Mouse (Mus musculus) forebrain, embryonic 16.5 days (tissue): ENCODE data around the gene Sik3. TPM values are rescaled to one million over a fixed set of nuclear protein-coding genes. Genes with fewer than 3 reads are reported as not detected.
"Not testable (repeated sequence)": the region's sequence is repeated elsewhere in the genome, so short reads cannot be mapped to it uniquely, and the experiment has no call there.

Experiments
- ATAC-seq: fragments of 200-750 bp; cut with Nextera tagmentation; 2 replicates; pipeline ENCODE4 v1.8.0; 2017; ENCODE audit warnings: mild to moderate bottlenecking, moderate library complexity
- H3K27ac ChIP-seq: fragments of 300-500 bp; sonication (generic); 2 replicates; pipeline ENCODE4 v1.5.1; 2014; ENCODE audit warnings: low read length, control low read depth
- H3K27me3 ChIP-seq: fragments of 300-500 bp; sonication (generic); replicated peaks from 2 replicates; pipeline ENCODE4 v1.6.1; 2014; ENCODE audit warnings: low read length; ENCODE audit not compliant: control insufficient read depth, insufficient read depth
- H3K36me3 ChIP-seq: fragments of 300-500 bp; sonication (generic); 2 replicates; pipeline ENCODE4 v1.6.1; 2014; ENCODE audit not compliant: control insufficient read depth, insufficient read depth
- H3K4me1 ChIP-seq: fragments of 300-500 bp; sonication (generic); replicated peaks from 2 replicates; pipeline ENCODE4 v1.6.1; 2014; ENCODE audit warnings: low read length; ENCODE audit not compliant: control insufficient read depth, insufficient read depth
- H3K4me2 ChIP-seq: fragments of 300-500 bp; sonication (generic); 2 replicates; pipeline ENCODE4 v1.6.1; 2014; ENCODE audit warnings: mild to moderate bottlenecking, low read length, control low read depth
- H3K4me3 ChIP-seq: fragments of 300-500 bp; sonication (generic); replicated peaks from 2 replicates; pipeline ENCODE4 v1.5.1; 2014; ENCODE audit warnings: mild to moderate bottlenecking, low read length, control low read depth
- H3K9ac ChIP-seq: fragments of 300-500 bp; sonication (generic); replicated peaks from 2 replicates; pipeline ENCODE4 v1.6.1; 2014; ENCODE audit warnings: low read depth, low read length, control low read depth
- H3K9me3 ChIP-seq: fragments of 300-500 bp; sonication (generic); 2 replicates; pipeline ENCODE4 v1.6.1; 2016; ENCODE audit warnings: low read length; ENCODE audit not compliant: control insufficient read depth
- WGBS: fragments of 180-500 bp; shearing (Covaris S2); extraction: QIAGEN DNeasy Blood & Tissue Kit; methylation state at CpG from one replicate; pipeline ENCODE4 v1.1.7; 2014; 5-methylcytosine and 5-hydroxymethylcytosine counted together
- polyA plus RNA-seq: library from polyadenylated mRNA; unstranded; fragments of >200 nt; fragmentation: Nextera tagmentation; extraction: Ambion mirVana; gene quantifications from 2 replicates; pipeline ENCODE4 v1.2.1, GENCODE M21; 2015

The Sik3 gene
- polyA plus RNA-seq, 1 experiment from 2014 or later = 5.3 TPM

DNA sequence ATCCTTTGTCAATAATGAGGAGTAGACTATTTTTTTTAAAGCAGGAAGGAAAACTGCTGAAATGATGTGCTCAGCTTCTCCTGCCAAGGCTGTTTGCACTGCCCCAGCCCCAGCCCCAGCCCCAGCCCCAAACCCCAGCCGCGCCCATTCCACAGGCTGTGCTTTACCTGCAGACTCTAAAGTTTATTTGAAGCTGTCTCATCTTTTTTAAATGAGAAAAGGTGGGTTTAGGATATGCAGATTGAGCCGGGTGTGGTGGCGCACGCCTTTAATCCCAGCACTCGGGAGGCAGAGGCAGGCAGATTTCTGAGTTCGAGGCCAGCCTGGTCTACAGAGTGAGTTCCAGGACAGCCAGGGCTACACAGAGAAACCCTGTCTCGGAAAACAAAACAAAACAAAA, 143.2 kb downstream of the Sik3 start:
- H3K27me3 ChIP-seq, H3K27ac ChIP-seq, H3K4me2 ChIP-seq, H3K36me3 ChIP-seq, H3K9ac ChIP-seq, ATAC-seq, H3K4me3 ChIP-seq, H3K9me3 ChIP-seq, H3K4me1 ChIP-seq: not testable (repeated sequence)
- 95% methylated on average over 8 of the region's 8 CpGs for WGBS

DNA sequence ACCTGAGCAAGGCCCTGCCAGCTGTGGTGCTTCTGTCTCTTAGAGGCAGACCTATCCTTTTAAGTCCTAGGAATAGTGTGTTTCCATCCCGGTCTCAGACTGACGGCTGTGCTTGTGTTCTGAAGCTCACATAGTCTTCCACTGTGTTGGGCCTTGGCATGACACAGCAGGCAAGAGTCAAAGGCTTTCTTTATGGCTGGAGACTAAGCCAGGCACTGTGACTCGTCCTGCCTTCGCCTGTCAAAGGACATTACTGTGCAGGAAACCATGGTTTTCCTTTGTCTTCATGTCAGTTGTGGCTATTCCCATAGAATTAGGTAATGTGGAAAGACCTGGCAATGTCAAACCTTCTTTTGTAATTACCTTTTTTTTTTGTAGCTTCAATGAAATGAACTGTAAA, 144.1 kb downstream of the Sik3 start:
- H3K27ac ChIP-seq = no peak overlapping the region
- no peaks in the 10 kb centered on the region for H3K36me3 ChIP-seq
- no peaks in the 10 kb centered on the region for H3K4me1 ChIP-seq
- H3K27me3 ChIP-seq = no peaks in the 10 kb centered on the region
- no peak overlapping the region for H3K4me3 ChIP-seq
- ATAC-seq = no peak
- H3K9me3 ChIP-seq = no peaks in the 10 kb centered on the region
- no peak overlapping the region for H3K9ac ChIP-seq
- WGBS = 37% methylated on average over 4 of the region's 4 CpGs
- no peak overlapping the region for H3K4me2 ChIP-seq

DNA sequence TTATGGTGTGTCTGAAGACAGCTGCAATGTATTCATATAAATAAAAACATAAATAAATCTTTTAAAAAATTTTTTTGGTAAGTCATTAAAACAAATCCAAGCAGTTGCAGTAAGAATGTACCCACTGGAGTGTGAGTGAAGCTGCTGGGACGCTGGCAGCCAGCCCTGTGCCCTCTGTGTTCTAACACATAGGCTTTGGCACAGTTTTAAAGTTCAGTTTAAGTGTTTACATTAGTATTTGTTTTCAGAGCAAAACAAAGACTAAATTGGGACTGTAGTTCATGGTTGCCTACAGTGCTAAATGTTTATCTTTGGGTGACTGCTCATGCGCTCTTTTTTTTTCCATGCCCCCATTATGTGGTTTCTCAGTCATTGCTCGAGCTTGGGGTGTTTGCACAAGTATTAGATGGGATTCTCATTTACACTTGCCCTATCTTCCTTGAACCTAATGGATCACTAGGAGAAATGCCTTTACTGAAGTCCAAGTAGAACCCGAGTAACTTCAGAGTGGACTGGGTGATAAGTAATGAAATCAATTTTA, 145.7 kb downstream of the Sik3 start:
- 52% methylated on average over 4 of the region's 4 CpGs for WGBS
- Histone ChIP-seq H3K36me3 (no peaks in the 10 kb centered on the region), H3K9ac (no peak overlapping the region), H3K4me2 (no peak overlapping the region), H3K27ac (no peak overlapping the region), H3K4me1 (no peaks in the 10 kb centered on the region), H3K9me3 (no peaks in the 10 kb centered on the region), H3K27me3 (no peaks in the 10 kb centered on the region), H3K4me3 (no peak overlapping the region)
- ATAC-seq = no peak

- no peaks in the 10 kb centered on the region for H3K9me3 ChIP-seq
- no peak for ATAC-seq
- H3K36me3 ChIP-seq = no peaks in the 10 kb centered on the region
- no peaks in the 10 kb centered on the region for H3K27me3 ChIP-seq
- WGBS = 88% methylated on average over 8 of the region's 8 CpGs
- H3K4me1 ChIP-seq = no peaks in the 10 kb centered on the region
- H3K4me3 ChIP-seq = no peak overlapping the region
- no peak overlapping the region for H3K4me2 ChIP-seq
- H3K9ac ChIP-seq = no peak overlapping the region
- no peak overlapping the region for H3K27ac ChIP-seq
Measured at GRCm38 (mm10) chr9:46163430-46163829, 150.8 kb downstream of the Sik3 start.

- WGBS = 88% methylated on average over 4 of the region's 4 CpGs
Measured at GRCm38 (mm10) chr9:46168802-46169201, 156.2 kb downstream of the Sik3 start.

GRCm38 (mm10) chr9:46172251-46172650, 159.6 kb downstream of the Sik3 start:
- H3K9me3 ChIP-seq = no peaks in the 10 kb centered on the region
- WGBS = 82% methylated on average over 2 of the region's 2 CpGs

More at GRCm38 (mm10) chr9:46168802-46169201, 156.2 kb downstream of the Sik3 start:
- no peaks in the 10 kb centered on the region for H3K36me3 ChIP-seq
- no peak for ATAC-seq
- no peak overlapping the region for H3K4me3 ChIP-seq
- H3K9ac ChIP-seq = no peak overlapping the region
- no peaks in the 10 kb centered on the region for H3K9me3 ChIP-seq
- no peak overlapping the region for H3K4me2 ChIP-seq
- H3K4me1 ChIP-seq = no peaks in the 10 kb centered on the region
- no peak overlapping the region for H3K27ac ChIP-seq
- H3K27me3 ChIP-seq = no peaks in the 10 kb centered on the region

DNA sequence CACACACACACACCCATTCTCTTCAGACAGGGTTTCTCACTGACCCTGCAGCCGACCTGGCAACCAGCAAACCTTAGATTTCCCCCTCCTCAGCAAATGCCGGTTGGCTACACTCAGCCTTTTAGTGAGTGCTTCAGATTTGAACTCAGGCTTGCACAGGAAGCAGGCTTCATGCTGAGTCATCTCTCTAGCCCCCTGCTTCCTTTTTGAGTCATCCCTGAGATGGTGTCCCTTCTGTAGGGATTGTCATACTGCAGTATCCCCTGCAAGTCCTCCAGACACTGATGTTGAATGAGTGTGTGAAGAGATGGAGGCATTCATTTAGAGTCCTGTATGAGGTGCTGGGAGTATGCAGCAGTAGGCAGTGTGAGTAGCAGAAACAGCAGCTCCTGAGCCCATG, 160.3 kb downstream of the Sik3 start:
- H3K4me3 ChIP-seq = no peak overlapping the region
- no peak overlapping the region for H3K4me2 ChIP-seq
- 70% methylated on average over 2 of the region's 2 CpGs for WGBS
- H3K9me3 ChIP-seq = no peaks in the 10 kb centered on the region
- no peak overlapping the region for H3K27ac ChIP-seq
- no peaks in the 10 kb centered on the region for H3K4me1 ChIP-seq
- ATAC-seq = no peak
- H3K36me3 ChIP-seq = no peaks in the 10 kb centered on the region
- no peaks in the 10 kb centered on the region for H3K27me3 ChIP-seq
- H3K9ac ChIP-seq = no peak overlapping the region

More at GRCm38 (mm10) chr9:46172251-46172650, 159.6 kb downstream of the Sik3 start:
- Histone ChIP-seq H3K27me3 (no peaks in the 10 kb centered on the region), H3K27ac (no peak overlapping the region), H3K4me2 (no peak overlapping the region), H3K9ac (no peak overlapping the region), H3K36me3 (no peaks in the 10 kb centered on the region), H3K4me3 (no peak overlapping the region), H3K4me1 (no peaks in the 10 kb centered on the region)
- no peak for ATAC-seq

GRCm38 (mm10) chr9:46173919-46174318, 161.3 kb downstream of the Sik3 start:
- H3K27ac ChIP-seq = no peak overlapping the region
- no peak overlapping the region for H3K4me3 ChIP-seq
- H3K36me3 ChIP-seq = no peaks in the 10 kb centered on the region
- no peaks in the 10 kb centered on the region for H3K9me3 ChIP-seq
- ATAC-seq = no peak
- no peaks in the 10 kb centered on the region for H3K4me1 ChIP-seq
- 87% methylated on average over 6 of the region's 6 CpGs for WGBS
- no peak overlapping the region for H3K9ac ChIP-seq
- H3K27me3 ChIP-seq = no peaks in the 10 kb centered on the region
- H3K4me2 ChIP-seq = no peak overlapping the region

DNA sequence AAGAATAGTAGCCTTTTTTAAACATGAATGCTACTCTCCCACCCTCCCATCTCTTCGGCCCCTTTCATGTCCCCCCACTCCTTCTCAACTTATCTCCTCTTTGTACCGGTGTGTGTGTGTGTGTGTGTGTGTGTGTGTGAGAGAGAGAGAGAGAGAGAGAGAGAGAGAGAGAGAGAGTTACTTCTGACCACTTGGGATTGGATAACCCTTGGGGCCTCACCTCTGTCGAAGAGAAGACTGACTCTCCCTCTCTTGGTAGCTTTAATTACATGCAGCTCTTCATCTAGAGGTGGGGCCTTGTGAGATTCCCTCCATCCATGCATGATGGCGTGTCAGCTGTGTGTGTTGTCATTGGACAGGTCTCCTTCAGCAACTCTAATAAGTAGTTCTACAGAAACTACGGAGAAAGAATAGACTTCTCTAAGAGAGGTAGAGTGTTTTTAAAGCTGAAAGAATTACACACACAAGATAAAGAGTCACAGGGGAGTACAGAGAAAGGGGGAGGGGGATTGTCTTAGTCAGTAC, 162.2 kb downstream of the Sik3 start:
- no peak overlapping the region for H3K4me3 ChIP-seq
- WGBS = 85% methylated on average over 5 of the region's 5 CpGs
- H3K9ac ChIP-seq = no peak overlapping the region
- H3K4me2 ChIP-seq = no peak overlapping the region
- H3K9me3 ChIP-seq = no peaks in the 10 kb centered on the region
- no peak overlapping the region for H3K27ac ChIP-seq
- ATAC-seq = no peak
- no peaks in the 10 kb centered on the region for H3K27me3 ChIP-seq
- no peaks in the 10 kb centered on the region for H3K4me1 ChIP-seq
- H3K36me3 ChIP-seq = no peaks in the 10 kb centered on the region

DNA sequence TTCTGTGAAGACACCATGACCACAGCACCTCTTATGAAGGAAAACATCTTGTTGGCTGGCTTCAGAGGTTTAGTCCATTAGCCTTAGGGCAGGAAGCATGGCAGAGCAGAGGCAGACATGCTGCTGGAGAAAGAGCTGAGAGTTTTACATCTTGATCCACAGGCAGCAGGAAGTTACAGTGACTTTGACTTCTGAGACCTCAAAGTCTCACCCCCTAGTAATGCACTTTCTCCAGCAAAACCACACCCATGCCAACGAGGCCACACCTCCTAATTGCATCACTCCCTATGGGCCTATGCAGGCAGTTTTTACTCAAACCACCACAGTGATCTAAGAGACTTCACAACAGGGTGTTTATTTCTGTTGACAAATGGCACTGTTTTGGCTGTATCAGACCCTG, 162.7 kb downstream of the Sik3 start:
- H3K9ac ChIP-seq = no peak overlapping the region
- WGBS = 74% methylated on average over 1 of the region's 1 CpGs
- no peaks in the 10 kb centered on the region for H3K9me3 ChIP-seq
- H3K27ac ChIP-seq = no peak overlapping the region
- H3K4me2 ChIP-seq = no peak overlapping the region
- ATAC-seq = no peak
- H3K36me3 ChIP-seq = no peaks in the 10 kb centered on the region
- no peaks in the 10 kb centered on the region for H3K27me3 ChIP-seq
- no peaks in the 10 kb centered on the region for H3K4me1 ChIP-seq
- no peak overlapping the region for H3K4me3 ChIP-seq
